Mouse (Mus musculus) forebrain, embryonic 16.5 days (tissue): ENCODE results near the gene Phc2. TPM values are rescaled to one million over a fixed set of nuclear protein-coding genes. Genes with fewer than 3 reads are reported as not detected.

ENCODE experiments used
- ATAC-seq: fragments of 200-750 bp; cut with Nextera tagmentation; 2 replicates; pipeline ENCODE4 v1.8.0; 2017; ENCODE audit warnings: mild to moderate bottlenecking, moderate library complexity
- H3K27ac ChIP-seq: fragments of 300-500 bp; sonication (generic); 2 replicates; pipeline ENCODE4 v1.5.1; 2014; ENCODE audit warnings: low read length, control low read depth
- H3K27me3 ChIP-seq: fragments of 300-500 bp; sonication (generic); replicated peaks from 2 replicates; pipeline ENCODE4 v1.6.1; 2014; ENCODE audit warnings: low read length; ENCODE audit not compliant: control insufficient read depth, insufficient read depth
- H3K36me3 ChIP-seq: fragments of 300-500 bp; sonication (generic); 2 replicates; pipeline ENCODE4 v1.6.1; 2014; ENCODE audit not compliant: control insufficient read depth, insufficient read depth
- H3K4me1 ChIP-seq: fragments of 300-500 bp; sonication (generic); replicated peaks from 2 replicates; pipeline ENCODE4 v1.6.1; 2014; ENCODE audit warnings: low read length; ENCODE audit not compliant: control insufficient read depth, insufficient read depth
- H3K4me2 ChIP-seq: fragments of 300-500 bp; sonication (generic); 2 replicates; pipeline ENCODE4 v1.6.1; 2014; ENCODE audit warnings: mild to moderate bottlenecking, low read length, control low read depth
- H3K4me3 ChIP-seq: fragments of 300-500 bp; sonication (generic); replicated peaks from 2 replicates; pipeline ENCODE4 v1.5.1; 2014; ENCODE audit warnings: mild to moderate bottlenecking, low read length, control low read depth
- H3K9ac ChIP-seq: fragments of 300-500 bp; sonication (generic); replicated peaks from 2 replicates; pipeline ENCODE4 v1.6.1; 2014; ENCODE audit warnings: low read depth, low read length, control low read depth
- H3K9me3 ChIP-seq: fragments of 300-500 bp; sonication (generic); 2 replicates; pipeline ENCODE4 v1.6.1; 2016; ENCODE audit warnings: low read length; ENCODE audit not compliant: control insufficient read depth
- WGBS: fragments of 180-500 bp; shearing (Covaris S2); extraction: QIAGEN DNeasy Blood & Tissue Kit; methylation state at CpG from one replicate; pipeline ENCODE4 v1.1.7; 2014; 5-methylcytosine and 5-hydroxymethylcytosine counted together
- polyA plus RNA-seq: library from polyadenylated mRNA; unstranded; fragments of >200 nt; fragmentation: Nextera tagmentation; extraction: Ambion mirVana; gene quantifications from 2 replicates; pipeline ENCODE4 v1.2.1, GENCODE M21; 2015

Gene Phc2
- polyA plus RNA-seq, 1 experiment from 2014 or later: 34.9 TPM

DNA sequence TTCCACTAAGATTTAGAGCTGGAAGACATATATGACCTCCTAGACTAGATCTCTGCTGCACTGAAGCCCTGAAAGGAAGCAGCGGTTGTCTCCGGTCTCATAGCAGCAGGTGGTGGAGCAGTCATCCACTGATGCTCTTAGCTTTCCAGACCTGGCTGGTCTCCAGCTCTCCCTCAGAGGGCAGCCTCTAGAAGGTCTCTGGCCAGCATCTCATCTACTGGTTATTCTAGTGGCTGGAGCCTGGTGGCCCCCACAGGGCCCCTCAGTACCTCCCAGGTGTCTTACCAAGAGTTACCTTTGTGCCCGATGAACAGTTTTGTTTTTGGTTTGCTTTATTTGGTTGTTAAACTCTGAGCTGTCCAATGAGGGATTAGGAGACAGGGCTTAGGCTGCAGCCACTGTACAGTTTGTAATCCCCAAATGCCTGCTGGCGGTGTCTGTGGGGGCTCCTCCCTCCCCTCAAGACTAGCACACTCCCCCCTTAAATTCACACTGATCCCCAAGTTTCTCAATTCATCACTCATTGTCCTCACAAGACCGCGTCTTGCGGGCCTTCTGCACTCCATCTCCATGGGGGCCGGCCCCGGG, 66.7 kb downstream of the Phc2 start:
- no peaks in the 10 kb centered on the region for H3K27me3 ChIP-seq
- whole genome bisulfite sequencing: 48% methylated on average over 9 of the region's 9 CpGs
- H3K4me2 ChIP-seq: no peak overlapping the region
- peak overlapping the region; percentile 30; the same call in 1 of the 2 replicates for H3K27ac ChIP-seq
- no peaks in the 10 kb centered on the region for H3K9me3 ChIP-seq
- no peak overlapping the region for H3K4me3 ChIP-seq
- ATAC-seq: no peak
- H3K4me1 ChIP-seq: peaks cover 53% of the 10 kb centered on the region
- no peak overlapping the region for H3K9ac ChIP-seq
- H3K36me3 ChIP-seq: no peaks in the 10 kb centered on the region

- no peak overlapping the region for H3K4me2 ChIP-seq
- no peaks in the 10 kb centered on the region for H3K27me3 ChIP-seq
- H3K4me3 ChIP-seq: no peak overlapping the region
- no peak overlapping the region for H3K9ac ChIP-seq
- H3K4me1 ChIP-seq: peaks cover 50% of the 10 kb centered on the region
- ATAC-seq: no peak
- no peaks in the 10 kb centered on the region for H3K9me3 ChIP-seq
- H3K27ac ChIP-seq: no peak overlapping the region; the same call in 1 of the 2 replicates
- no peaks in the 10 kb centered on the region for H3K36me3 ChIP-seq
- 69% methylated on average over 4 of the region's 4 CpGs for WGBS
Observed at GRCm38 (mm10) chr4:128721761-128722160, 67.3 kb downstream of the Phc2 start.

GRCm38 (mm10) chr4:128722932-128723331, 68.4 kb downstream of the Phc2 start:
- Histone ChIP-seq H3K9ac (no peak overlapping the region), H3K9me3 (no peaks in the 10 kb centered on the region), H3K27me3 (no peaks in the 10 kb centered on the region), H3K36me3 (no peaks in the 10 kb centered on the region), H3K4me2 (no peak overlapping the region), H3K4me3 (no peak overlapping the region), H3K27ac (no peak overlapping the region), H3K4me1 (peaks cover 45% of the 10 kb centered on the region)
- 74% methylated on average over 8 of the region's 8 CpGs for WGBS
- no peak for ATAC-seq

- no peak overlapping the region for H3K27ac ChIP-seq
- H3K4me3 ChIP-seq: no peak overlapping the region
- H3K27me3 ChIP-seq: no peaks in the 10 kb centered on the region
- 76% methylated on average over 13 of the region's 13 CpGs for WGBS
- H3K4me1 ChIP-seq: peaks cover 43% of the 10 kb centered on the region
- no peaks in the 10 kb centered on the region for H3K9me3 ChIP-seq
- ATAC-seq: no peak
- no peaks in the 10 kb centered on the region for H3K36me3 ChIP-seq
- no peak overlapping the region for H3K9ac ChIP-seq
- no peak overlapping the region for H3K4me2 ChIP-seq
Observed at GRCm38 (mm10) chr4:128723431-128723830, 68.9 kb downstream of the Phc2 start.

GRCm38 (mm10) chr4:128724059-128724458, 69.6 kb downstream of the Phc2 start:
- Histone ChIP-seq H3K27me3 (no peaks in the 10 kb centered on the region), H3K9ac (no peak overlapping the region), H3K36me3 (no peaks in the 10 kb centered on the region), H3K4me3 (no peak overlapping the region), H3K9me3 (no peaks in the 10 kb centered on the region), H3K4me2 (no peak overlapping the region), H3K4me1 (peaks cover 48% of the 10 kb centered on the region), H3K27ac (no peak overlapping the region)
- no peak for ATAC-seq
- 66% methylated on average over 7 of the region's 7 CpGs for WGBS

- peak overlapping the region; percentile 86 for H3K9ac ChIP-seq
- H3K36me3 ChIP-seq: no peaks in the 10 kb centered on the region
- H3K4me3 ChIP-seq: peak overlapping the region; percentile 87
- H3K27me3 ChIP-seq: no peaks in the 10 kb centered on the region
- H3K27ac ChIP-seq: peak overlapping the region; percentile 92
- peaks cover 49% of the 10 kb centered on the region for H3K4me1 ChIP-seq
- H3K9me3 ChIP-seq: no peaks in the 10 kb centered on the region
- ATAC-seq: peak; percentile 90
- 3% methylated on average over 45 of the region's 68 CpGs for WGBS
- peak overlapping the region; percentile 62 for H3K4me2 ChIP-seq
Observed at GRCm38 (mm10) chr4:128727019-128727720, 72.7 kb downstream of the Phc2 start.

DNA sequence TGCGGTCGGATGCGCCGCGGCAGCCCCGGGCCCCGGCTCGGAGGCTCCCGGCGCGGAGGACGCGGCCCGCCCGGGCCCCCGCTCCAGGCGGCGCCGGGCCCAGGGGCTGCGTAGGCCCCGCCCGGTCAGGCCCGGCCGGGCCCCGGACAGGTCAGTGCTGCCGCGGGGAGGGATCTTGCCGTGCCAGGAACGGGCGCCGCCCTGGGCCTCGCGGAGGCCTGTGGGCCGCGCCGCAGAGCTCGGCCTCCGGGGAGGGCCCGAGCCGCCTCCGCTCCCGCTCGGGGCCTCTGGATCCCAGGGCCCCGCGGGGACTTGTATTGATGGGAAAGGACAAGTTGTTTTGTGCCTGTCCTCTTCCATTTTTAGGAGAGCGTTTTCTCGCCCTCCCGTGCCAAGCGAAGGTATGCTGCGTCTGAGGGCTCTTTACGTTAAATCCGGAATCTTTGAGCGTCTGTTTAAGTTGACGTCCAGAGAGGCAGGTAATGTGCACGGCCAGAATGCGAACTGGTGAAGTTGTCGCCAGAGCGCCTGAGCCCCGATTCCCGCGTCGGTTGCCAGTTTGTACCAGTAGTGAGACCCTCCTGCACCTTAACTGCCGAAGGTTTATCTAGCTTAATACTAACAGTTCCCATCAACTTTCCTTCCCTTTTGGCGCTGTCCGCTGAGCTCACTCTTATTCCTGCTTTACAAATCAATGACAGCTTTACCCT, 73.4 kb downstream of the Phc2 start:
- H3K4me2 ChIP-seq: peak overlapping the region; percentile 78
- peaks cover 52% of the 10 kb centered on the region for H3K4me1 ChIP-seq
- H3K9ac ChIP-seq: peak overlapping the region; percentile 86
- H3K4me3 ChIP-seq: peak overlapping the region; percentile 87
- 0% methylated on average over 65 of the region's 65 CpGs for WGBS
- H3K27me3 ChIP-seq: no peaks in the 10 kb centered on the region
- H3K9me3 ChIP-seq: no peaks in the 10 kb centered on the region
- no peaks in the 10 kb centered on the region for H3K36me3 ChIP-seq
- H3K27ac ChIP-seq: peak overlapping the region; percentile 92
- ATAC-seq: peak; percentile 45

DNA sequence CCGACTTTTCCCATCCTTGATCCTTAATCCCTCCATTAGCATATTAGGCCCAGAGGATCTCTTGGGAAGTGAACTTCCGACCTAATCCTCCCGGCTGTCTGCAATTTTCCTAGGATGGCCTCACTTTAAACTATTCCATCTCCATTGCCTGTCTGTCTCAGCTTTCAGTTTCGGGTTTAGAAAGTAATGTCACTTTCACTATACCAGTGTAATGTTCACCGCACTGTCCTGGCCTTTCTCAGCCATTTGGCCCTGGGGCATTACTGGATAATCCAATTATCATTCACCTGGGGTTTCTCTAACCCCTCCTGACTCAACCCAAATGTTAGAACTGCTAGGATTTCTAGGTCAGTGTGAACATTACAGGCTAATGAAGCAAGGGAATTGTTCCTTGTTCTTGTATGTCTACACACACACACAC, 73.9 kb downstream of the Phc2 start:
- no peaks in the 10 kb centered on the region for H3K9me3 ChIP-seq
- peak overlapping the region; percentile 92 for H3K27ac ChIP-seq
- H3K4me2 ChIP-seq: peak overlapping the region; percentile 78
- under 1% methylated on average over 5 of the region's 5 CpGs for WGBS
- no peak for ATAC-seq
- H3K9ac ChIP-seq: peak overlapping the region; percentile 86
- peaks cover 58% of the 10 kb centered on the region for H3K4me1 ChIP-seq
- H3K27me3 ChIP-seq: no peaks in the 10 kb centered on the region
- H3K36me3 ChIP-seq: no peaks in the 10 kb centered on the region
- peak overlapping the region; percentile 87 for H3K4me3 ChIP-seq

- 2% methylated on average over 15 of the region's 15 CpGs for WGBS
- Histone ChIP-seq H3K27ac (peak overlapping the region; percentile 92), H3K27me3 (no peaks in the 10 kb centered on the region), H3K9ac (peak overlapping the region; percentile 86), H3K4me2 (peak overlapping the region; percentile 78), H3K4me3 (peak overlapping the region; percentile 87), H3K9me3 (no peaks in the 10 kb centered on the region), H3K36me3 (no peaks in the 10 kb centered on the region), H3K4me1 (peaks cover 59% of the 10 kb centered on the region)
- ATAC-seq: peak; percentile 68
Observed at GRCm38 (mm10) chr4:128729033-128729708, 74.7 kb downstream of the Phc2 start.
